Mouse (Mus musculus) T-cell, adult 2 months (primary cell): ENCODE data around the gene Slc35b2.

ENCODE experiments used
- DNase-seq: peaks from one replicate; pipeline ENCODE4 v3.0.0; 2022; ENCODE audit warnings: low spot score

Slc35b2 gene

DNA sequence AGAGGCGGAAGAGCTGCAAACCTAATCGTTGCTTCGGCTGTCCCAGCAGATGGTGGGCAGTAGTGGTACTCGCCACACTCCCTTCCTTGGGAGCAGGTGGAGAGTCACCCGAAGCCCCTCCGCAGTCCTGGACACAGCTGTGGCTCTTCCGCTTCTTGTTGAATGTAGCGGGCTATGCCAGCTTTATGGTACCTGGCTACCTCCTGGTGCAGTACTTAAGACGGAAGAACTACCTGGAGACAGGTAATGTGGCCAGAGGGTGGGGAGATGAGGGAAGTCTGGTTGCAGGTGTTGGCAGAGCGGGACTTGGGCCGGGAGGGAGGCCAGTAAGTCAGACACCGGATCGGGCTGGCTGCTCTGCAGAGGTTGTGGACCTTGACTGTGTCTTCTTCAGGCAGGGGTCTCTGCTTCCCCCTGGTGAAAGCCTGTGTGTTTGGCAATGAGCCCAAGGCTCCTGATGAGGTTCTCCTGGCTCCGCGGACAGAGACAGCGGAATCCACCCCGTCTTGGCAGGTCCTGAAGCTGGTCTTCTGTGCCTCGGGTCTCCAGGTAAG is 934 bp downstream of the Slc35b2 start:
- DNase-seq = no peak

DNA sequence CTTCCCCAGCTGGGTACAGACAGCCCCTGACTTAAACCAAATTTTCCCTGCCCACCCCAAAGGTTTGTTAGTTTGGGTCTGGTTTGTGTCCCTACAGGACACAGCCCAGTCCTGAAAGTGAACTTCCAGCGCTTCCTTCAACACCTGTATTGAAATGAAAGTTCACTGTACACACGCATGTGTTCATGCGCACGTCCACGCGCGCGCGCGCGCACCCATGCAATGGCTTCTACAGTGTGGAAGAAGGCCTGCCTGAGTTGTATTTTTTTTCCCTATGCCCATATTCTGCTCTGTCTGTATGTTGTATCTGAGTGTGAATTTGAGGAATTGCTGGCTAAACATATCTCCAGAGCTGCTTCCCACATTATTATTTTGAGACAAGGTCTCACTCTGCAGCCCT is 1.4 kb downstream of the Slc35b2 start:
- no peak for DNase-seq

GRCm38 (mm10) chr17:45566031-45566359 is 2.3 kb downstream of the Slc35b2 start:
- no peak for DNase-seq

DNA sequence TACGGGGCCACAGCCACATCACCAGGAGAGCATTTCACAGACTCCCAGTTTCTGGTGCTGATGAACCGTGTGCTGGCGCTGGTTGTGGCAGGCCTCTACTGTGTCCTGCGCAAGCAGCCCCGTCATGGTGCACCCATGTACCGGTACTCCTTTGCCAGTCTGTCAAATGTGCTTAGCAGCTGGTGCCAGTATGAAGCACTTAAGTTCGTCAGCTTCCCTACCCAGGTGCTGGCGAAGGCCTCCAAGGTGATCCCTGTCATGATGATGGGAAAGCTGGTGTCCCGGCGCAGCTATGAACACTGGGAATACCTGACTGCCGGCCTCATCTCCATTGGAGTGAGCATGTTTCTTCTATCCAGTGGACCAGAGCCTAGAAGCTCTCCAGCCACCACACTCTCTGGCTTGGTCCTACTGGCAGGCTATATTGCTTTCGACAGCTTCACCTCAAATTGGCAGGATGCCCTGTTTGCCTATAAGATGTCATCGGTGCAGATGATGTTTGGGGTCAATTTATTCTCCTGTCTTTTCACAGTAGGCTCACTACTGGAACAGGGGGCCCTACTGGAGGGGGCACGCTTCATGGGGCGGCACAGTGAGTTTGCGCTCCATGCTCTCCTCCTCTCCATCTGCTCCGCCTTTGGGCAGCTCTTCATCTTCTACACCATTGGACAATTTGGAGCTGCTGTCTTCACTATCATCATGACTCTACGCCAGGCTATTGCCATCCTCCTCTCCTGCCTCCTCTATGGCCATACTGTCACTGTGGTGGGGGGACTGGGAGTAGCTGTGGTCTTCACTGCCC is 2.9 kb downstream of the Slc35b2 start:
- DNase-seq = no peak

DNA sequence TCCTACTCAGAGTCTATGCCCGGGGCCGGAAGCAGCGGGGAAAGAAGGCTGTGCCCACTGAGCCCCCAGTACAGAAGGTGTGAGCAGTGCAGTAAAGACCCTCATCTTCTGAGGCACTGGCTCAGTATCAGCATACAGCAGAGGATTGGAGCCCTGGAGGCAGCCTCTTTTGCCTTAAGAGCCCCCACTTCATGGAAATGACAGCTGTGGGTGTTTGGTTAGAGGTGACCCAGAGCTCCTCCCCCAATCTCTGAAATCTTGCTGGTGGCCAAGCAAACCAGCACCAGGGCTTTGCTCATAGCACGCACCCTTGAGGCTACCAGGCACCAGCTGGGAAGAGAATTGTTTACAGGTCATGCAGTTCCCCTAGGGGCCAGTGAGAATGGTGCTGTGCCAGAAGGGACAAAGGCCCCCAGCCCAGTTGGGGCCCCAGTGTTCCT is 3.5 kb downstream of the Slc35b2 start:
- no peak for DNase-seq

DNA sequence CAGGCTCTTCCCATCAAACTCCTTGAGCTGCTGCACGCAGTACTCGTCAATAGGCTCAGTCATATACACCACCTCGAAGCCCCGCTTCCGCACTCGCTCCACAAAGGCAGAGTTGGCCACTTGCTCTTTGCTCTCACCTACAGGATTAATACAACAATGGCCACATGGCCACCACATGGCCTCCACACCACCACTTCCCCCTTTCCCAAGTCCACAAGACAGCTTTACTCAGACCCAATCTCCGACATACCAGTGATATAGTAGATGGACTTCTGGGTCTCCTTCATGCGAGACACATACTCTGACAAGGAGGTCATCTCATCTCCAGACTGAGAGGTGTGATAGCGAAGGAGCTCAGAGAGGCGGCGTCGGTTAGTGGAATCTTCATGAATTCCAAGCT is 5.3 kb downstream of the Slc35b2 start:
- no peak for DNase-seq

GRCm38 (mm10) chr17:45569999-45570398 is 6.3 kb downstream of the Slc35b2 start:
- DNase-seq = no peak

GRCm38 (mm10) chr17:45572103-45573086 is 8.7 kb downstream of the Slc35b2 start:
- DNase-seq = peak; percentile 69

DNA sequence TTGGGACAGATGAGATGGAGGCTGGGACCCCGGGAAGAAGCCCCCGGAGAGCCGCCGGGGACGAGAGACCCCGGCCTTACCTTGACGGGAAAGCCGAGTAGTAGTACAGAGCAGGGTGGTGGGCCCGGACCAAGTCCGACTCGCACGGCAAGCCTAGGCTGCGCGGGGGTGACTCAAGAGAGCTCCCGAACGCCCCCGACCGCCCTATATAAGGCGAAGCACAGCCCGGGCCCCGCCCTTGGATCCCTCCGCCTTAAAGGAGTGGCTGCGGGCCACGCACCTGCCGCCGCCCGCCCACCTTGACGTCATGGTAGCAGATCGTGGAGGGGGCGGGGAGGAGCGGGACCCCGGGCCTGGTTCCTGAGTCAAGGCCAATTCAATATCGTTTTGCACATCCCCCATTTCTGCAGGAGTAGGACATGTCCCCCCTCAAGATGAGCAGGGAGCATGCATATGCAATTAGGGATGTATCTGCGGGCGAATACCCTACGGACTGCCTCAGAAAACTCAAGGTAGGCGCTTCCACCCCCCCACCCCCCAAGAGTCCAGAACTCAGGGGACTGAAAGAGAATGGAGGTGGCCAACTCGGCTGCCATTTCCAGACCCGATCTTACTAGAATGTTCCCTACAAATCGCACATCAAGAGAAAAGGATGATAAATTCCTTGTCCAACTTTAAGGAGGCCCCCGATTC is 9.6 kb downstream of the Slc35b2 start, which contains the start of gene Hsp90ab1:
TSS of gene Hsp90ab1 (minus strand) at position 185 of the 693 bp plus-strand sequence.
- DNase-seq = peak; percentile 98

DNA sequence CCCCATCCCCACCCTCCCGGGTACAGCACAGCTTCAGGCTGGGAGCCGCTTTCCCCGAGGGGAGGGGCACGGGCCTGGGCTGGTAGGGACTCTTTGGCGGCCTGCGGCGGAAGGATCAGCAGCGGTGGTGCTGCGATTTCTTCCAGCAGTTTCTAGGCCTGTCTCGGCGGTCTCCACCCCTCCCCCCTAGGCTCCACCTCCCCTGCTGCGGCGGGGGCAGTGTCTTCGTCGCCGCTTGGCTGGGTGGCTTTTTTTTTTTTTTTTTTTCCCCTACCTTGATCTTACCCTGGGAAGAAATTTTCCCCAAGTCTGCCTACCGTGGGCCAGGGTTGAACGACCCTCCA is 10.1 kb downstream of the Slc35b2 start:
- DNase-seq = peak; percentile 90

DNA sequence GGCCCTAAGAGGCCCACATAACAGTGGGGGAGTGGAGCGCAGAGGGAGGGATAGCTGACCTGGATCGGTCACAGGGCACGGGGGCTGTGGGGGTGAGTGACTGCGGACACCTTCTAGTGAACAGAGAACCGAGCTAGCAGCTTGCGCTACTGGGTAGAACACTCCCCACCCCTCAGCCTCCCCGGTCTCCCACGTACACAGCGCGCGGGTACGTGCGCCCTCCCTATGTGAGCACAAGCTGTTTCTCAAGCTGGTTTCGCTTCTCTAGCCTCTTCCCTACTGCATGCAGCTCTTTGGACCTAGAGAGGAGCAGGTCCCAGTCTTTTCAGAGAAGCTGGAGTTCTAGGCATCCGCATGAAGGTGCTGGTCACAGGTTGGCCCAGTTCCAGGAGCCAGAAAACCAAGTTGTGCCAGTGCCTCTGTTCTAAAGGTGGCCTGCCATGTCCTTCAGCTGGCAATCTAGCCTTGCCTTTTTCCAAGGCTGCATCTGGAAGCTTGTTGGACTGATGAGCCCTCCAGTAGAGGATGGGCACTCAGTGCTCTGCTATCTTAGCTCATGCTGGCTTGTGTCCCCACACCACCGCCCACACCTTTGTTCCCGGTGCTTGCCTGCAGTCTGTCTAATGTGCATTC is 10.6 kb downstream of the Slc35b2 start:
- DNase-seq = peak; percentile 80

DNA sequence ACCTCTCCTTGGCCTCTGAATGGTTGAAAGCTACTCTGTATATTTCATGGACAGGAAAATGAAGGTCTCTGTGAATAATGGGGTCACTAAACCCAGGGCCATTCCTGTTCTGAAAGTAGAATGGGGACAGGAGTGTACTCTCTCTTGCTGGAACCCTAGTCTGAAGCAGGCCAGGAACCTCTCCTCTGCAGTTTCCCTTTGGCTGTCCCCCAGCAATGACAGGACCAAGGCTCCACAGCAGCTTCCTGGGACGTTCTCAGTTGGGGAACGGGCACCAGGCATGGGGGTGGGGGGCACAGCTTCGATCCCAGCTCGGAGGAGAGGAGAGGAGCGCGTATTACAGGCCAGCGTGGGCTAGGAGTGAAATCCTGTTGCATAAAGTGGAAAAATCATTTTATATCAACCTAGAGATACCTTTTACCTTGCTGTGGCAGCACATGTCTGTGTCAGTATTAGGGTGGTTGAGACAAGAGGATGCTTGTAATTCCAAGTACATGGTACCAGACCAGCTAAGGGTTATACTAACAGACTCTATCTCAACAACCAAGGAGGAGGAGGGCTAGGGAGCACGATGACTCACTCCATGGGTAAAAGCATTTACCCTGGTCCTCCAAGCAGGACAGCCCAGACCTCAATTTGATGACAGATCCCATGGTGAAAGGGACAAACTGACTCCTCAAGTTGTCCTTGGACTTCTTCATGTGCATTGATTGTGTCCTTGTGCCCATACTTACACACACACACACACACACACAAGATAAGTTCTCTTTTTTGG is 11.6 kb downstream of the Slc35b2 start:
- no peak for DNase-seq

DNA sequence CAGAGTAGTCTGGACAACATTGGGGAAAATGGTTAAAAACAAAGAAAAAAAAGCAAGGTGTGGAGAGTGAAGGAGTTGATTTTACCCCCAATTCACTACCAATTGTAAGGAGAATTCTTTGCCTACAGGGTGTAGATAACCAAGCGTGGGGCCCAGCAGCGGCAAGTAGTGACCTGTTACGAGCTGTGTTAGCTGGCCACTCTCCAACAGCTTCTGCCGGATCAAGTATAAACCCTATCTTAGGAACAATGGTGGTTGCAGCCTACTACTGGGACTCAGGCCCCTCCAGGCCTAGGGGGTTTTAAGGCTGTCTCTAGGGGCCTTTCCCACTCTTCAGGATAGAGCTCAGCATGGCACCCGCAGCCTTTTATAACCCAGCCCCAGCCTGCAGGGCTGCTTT is 14.6 kb downstream of the Slc35b2 start:
- DNase-seq = no peak

DNA sequence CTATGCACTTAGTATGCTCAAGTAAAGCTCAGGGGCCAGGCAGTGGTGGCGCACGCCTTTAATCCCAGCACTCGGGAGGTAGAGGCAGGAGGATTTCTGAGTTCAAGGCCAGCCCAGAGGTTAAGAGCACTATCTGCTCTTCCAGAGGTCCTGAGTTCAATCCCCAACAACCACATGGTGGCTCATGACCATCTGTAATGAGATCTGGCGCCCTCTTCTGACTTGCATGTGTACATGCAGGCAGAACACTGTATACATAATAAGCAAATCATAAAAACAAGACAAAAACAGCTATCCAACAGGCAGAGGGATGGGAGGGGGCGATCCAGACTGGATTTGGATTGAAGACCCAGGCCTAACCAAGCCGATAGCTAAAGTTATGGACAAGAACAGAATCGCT is 15.2 kb downstream of the Slc35b2 start:
- DNase-seq = peak; percentile 31

- no peak for DNase-seq
Observed at GRCm38 (mm10) chr17:45579554-45579953, 15.9 kb downstream of the Slc35b2 start.

- no peak for DNase-seq
Observed at GRCm38 (mm10) chr17:45580958-45581477, 17.3 kb downstream of the Slc35b2 start.

GRCm38 (mm10) chr17:45581567-45581983 is 17.9 kb downstream of the Slc35b2 start:
- DNase-seq = peak; percentile 77

- no peak for DNase-seq
Observed at GRCm38 (mm10) chr17:45582188-45582587, 18.5 kb downstream of the Slc35b2 start.

- DNase-seq = no peak
Observed at GRCm38 (mm10) chr17:45582715-45583355, 19.2 kb downstream of the Slc35b2 start.
